Mouse (Mus musculus): ENCODE data around the gene Sorcs2.
A peak's percentile ranks its signal among the peaks of the same experiment; 100 is the strongest.

Gene Sorcs2

GRCm38 (mm10) chr5:36358161-36358560 is 39.8 kb downstream of the Sorcs2 start:
- no peak for DNase-seq (ENCODE audit: low spot score)

DNA sequence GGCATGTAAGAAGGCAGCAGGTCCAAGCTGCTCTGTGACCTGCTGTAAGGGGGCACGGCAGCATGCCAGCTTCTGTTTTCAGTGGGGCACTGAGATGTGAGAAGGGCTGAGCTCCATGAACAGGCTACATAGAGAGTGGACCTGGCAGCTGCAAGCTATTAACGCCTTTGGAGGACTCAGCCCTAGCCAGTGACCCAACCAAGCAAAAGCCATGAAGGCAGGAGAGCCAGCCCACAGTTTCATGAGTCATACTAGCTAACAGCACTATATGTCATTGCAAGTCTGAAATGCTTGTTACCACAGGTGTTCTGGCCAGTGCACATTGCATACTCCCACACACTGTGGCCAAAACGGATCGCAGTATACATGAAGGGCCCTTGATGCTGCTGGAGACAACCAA is 41.3 kb downstream of the Sorcs2 start:
- DNase-seq (ENCODE audit: low spot score): no peak

DNA sequence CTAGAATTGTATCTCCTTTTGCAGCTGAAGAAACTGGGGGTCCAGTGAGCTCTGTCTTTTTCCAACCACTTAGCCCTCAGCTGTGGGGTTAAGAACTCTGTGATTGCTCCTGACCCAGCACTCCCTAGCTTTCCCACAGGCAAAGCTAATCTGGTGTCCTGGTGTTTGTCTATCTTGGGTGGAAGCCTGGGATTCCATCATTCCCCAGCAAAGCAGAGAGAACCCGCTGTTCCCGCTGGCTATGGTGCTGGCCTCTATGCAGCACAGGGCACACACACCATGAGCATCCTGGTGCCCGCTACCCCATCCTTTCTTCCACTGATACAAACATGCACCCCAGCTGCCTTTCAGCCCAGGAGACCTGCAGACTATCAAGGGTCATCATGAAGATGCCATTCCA is 42.3 kb downstream of the Sorcs2 start:
- no peak for DNase-seq (ENCODE audit: low spot score)

DNA sequence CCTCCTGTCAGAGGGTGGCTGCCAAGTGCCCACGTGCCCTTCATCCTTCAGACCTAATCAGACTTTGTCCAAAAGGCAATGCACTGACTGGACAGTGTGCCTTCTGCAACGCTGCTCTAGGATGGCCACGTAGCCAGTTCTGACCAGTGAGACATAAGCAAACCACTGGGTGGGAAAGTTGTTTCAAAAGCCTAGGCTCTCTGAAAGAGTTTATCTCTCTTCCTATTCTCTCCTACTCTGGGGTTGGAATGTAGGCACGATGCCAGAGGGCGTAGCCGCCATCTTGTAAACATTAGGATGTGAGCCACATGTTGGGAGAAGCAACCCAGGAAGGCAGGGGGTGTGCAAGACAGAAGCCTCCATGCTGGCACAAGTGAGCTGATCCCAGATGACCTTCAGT is 44.3 kb downstream of the Sorcs2 start:
- no peak for DNase-seq (ENCODE audit: low spot score)

- DNase-seq (ENCODE audit: low spot score): no peak
These were observed 44.7 kb downstream of the Sorcs2 start for GRCm38 (mm10) chr5:36353194-36353593.

DNA sequence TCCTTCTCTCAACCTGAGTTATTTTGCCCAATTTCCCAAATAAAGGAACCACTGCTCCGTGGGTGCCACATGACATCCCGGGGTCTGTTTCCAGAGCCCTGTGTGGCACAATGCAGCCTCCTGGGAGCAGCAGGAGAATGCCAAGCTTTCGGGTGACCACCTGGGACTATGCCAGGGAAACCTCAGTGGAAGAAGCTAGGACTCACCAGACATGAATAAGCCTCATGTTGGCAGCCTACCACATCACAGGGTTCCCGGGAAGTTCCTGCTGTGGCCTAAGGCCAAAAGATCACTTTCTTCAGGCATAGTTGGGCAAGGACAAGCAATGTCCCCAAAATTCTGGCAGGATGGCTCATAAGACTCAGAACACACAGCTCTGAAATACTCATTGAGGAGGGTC is 51.2 kb downstream of the Sorcs2 start:
- no peak for DNase-seq (ENCODE audit: low spot score)

DNA sequence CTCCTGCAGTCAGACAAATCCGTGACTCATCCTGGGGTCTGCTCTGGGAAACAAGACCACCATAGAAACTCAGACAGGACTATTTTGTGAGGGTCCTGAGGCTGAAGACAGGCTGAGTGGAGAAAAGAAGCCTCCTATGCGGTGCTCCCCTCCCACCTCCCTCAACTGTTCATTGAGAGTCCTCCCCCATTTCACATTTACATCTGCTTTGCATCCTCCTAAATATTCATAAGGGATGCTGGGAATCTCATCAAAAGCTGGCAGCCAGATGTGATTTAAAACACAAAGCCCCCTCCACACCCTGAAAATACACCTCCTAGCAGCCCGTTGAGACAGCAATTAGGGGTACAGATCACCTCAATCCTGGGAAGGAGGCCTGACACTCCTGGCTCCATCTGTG is 58.7 kb downstream of the Sorcs2 start:
- DNase-seq (ENCODE audit: low spot score): no peak

GRCm38 (mm10) chr5:36336252-36336651 is 61.7 kb downstream of the Sorcs2 start:
- DNase-seq (ENCODE audit: low spot score): peak; percentile 39

GRCm38 (mm10) chr5:36335661-36336060 is 62.3 kb downstream of the Sorcs2 start:
- DNase-seq (ENCODE audit: low spot score): no peak

DNA sequence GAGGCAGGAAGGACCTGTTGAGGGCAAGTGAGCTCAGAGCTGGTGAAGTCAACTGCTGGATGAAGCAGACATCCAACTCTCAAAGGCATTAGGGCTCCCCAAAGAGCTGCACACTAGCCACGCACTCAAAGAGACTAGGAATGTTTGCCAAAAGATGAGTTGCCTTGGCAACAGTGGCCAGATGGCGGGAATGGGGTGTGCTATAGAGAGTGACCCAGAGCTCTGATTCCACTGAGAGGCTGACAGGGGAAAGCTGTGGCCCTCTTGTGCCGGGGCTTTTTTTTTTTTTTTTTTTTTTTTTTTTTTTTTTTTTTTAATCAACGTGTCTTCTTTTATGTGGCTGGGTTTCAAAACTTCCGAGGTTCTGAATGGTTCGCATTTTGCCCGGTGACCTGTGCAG is 63.7 kb downstream of the Sorcs2 start:
- DNase-seq (ENCODE audit: low spot score): peak; percentile 70

GRCm38 (mm10) chr5:36330472-36331155 is 67.3 kb downstream of the Sorcs2 start:
- no peak for DNase-seq (ENCODE audit: low spot score)

- no peak for DNase-seq (ENCODE audit: low spot score)
These were observed 71.6 kb downstream of the Sorcs2 start for GRCm38 (mm10) chr5:36326057-36327010.

DNA sequence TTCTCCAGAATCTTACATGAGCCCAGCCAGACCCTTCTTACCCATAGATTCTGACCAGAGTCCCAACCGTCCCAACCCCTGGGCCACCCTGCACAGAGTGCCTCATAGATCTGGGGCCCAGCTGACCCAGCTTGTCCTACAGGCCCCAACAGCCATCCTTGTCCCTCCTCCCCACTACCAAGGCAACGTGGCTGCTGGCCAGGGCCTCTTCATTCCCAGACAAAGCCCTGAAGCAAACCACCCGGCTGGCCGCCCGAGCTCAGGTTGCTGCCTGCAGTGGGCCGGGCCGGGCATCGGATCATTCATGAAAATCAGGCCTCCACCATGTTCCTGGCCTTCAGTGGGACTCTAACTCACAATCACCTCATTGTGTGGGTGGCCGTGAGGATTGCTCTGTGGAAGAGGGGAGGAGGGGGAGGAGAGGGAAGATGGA is 73.8 kb downstream of the Sorcs2 start:
- no peak for DNase-seq (ENCODE audit: low spot score)

- DNase-seq (ENCODE audit: low spot score): peak; percentile 87
These were observed 74.4 kb downstream of the Sorcs2 start for GRCm38 (mm10) chr5:36323526-36323925.

DNA sequence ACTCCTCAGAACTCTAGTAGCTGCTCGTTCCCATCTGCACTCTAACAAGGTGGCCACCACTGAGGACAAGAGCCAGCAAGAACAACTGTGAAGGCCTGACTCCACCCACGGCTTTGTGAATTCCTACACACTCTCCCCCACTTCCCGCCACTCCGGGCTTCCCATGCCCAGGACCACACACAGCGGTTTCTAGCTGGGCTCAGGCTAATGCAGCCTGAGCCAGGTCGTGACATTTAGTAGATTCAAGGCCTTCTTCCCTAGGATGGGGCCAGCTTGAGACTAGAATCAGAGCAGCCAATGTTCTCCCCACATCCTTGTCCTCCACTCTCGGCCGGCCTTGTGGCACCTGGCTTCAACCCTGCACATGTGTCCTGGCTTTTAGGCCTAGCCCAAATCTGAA is 76.4 kb downstream of the Sorcs2 start:
- DNase-seq (ENCODE audit: low spot score): peak; percentile 70

- DNase-seq (ENCODE audit: low spot score): no peak
These were observed 77.3 kb downstream of the Sorcs2 start for GRCm38 (mm10) chr5:36320667-36321066.

DNA sequence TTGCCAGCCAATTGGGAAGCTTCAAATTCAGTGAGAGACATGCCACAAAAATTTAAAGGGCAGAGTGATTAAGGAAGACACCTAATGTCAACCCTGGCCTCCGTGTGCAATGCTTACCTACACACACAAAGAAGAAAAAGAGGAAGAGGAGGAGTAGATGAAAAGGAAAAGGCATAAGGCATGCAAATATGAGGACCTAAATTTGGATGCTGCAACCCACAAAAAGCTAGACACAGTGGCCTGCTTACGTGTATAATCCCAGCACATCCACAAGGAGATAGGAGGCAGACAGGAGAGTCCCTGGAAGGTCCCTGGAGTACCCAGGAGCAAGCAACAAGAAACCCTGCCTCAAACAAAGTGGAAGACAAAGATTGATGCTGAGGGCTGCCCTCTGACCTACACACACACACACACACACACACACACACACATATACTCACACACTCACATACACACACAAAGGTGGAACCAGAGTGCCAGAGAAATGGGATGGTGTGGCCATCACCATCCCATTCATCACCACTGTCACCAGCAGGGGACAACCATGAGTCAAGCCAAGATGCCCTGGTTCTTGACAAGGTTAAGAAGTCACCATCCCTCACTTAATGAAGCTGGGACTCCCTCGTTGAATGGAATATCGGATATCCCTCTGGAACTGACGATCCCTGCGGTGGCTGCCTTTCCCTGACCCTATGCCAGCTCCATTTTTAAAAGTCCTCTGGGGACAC is 80.1 kb downstream of the Sorcs2 start:
- DNase-seq (ENCODE audit: low spot score): no peak

DNA sequence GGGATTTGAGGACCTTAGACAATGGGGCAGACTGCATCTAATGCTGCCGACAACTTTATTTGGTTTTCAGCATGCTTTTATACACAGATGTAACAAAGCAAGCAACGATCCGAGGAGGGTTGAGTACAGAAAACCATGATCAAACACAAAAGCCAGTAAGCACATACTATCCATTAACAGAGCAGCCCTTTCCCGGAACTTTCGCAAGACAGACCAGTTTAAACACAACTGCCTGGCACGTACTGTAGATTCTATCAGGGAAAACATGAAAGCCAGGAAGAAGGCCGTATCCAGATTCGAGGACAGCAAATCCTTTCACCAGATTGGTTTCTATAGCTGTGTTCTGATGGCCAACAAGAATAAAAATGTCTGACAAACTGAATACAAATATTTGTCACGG is 82.8 kb downstream of the Sorcs2 start:
- DNase-seq (ENCODE audit: low spot score): no peak

GRCm38 (mm10) chr5:36313353-36314079 is 84.4 kb downstream of the Sorcs2 start:
- peak; percentile 72 for DNase-seq (ENCODE audit: low spot score)

GRCm38 (mm10) chr5:36312926-36313325 is 85.0 kb downstream of the Sorcs2 start:
- no peak for DNase-seq (ENCODE audit: low spot score)

DNA sequence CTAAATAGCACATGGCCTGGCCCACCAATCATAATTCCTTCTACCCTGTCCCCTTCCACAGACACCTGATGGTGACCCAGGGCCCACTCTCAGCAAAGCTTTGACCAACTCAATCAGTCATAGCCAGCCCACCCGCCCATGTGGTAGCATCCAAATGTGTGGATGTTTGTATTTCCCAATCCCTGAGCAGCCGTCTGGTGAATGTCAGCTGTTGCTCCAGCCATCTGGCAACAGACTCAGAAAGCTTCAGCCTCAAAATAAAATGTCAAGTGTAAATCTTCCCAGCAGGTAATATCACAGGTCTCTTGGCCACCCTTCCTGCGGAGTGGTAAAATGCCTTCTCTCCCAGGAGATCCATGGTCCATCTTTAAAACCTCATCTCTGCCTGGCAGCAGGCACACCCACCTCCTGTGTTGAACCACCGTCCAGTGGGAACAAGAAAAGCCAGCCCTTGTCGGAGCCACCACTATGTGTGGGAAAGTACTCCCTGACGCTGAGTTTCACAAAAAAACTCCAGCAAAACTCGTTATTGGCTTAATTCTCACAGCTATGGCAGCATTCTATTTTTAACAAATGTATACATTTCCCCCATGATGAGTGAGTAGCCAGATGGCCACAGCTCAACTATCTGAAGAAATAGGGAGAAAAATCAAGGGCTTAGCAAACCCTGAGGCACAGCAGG is 93.5 kb downstream of the Sorcs2 start:
- DNase-seq (ENCODE audit: low spot score): no peak

All from retina, embryonic 14.5 days (tissue).